Mouse (Mus musculus) layer of hippocampus, adult 11-12 months (tissue): ENCODE results near the gene Diaph3.
"Not testable (repeated sequence)": the region's sequence is repeated elsewhere in the genome, so short reads cannot be mapped to it uniquely, and the experiment has no call there.

Experiments
- DNase-seq: peaks from one replicate; pipeline ENCODE4 v3.0.0; 2022; ENCODE audit warnings: low spot score

The Diaph3 gene

DNA sequence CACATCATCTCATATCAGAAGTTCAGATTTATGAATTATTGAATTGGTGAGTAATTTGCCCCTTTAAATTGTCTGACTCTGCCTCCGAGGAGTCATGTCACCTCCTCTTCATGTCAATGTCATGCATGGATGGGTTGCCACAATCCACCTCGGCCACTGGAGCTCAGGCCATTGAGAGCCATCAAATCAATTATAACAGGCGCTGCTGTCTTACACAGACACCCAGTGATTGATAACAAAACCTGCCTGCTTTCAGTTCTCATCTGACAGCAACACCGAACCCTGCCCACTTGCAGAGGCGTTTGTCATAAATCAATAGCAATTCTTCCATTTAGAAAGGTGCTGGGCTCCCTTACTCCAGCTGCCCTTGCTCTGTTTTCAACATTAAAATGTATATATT, 402.1 kb downstream of the Diaph3 start:
- DNase-seq, result no peak

DNA sequence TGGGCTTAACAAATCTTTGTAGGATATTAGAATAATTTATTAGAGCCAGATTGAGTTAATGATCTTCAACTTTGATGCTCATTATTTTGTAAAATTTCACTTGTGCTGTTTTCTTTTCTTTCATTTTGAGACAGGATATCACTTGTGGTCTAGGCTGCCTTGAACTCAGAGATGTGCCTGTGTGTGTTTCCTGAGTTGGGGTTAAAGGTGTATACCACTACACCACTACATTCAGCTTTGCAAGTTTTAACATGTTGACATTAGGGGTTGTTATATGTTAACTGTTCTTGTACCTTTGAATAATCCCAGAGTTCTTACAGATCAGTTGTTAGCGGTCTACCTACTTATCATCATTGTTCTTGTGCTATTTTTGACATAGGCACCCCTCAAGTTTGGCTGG, 404.4 kb downstream of the Diaph3 start:
- DNase-seq, result no peak

- no peak for DNase-seq
Observed at GRCm38 (mm10) chr14:86731300-86731699, 409.7 kb downstream of the Diaph3 start.

GRCm38 (mm10) chr14:86729617-86730098, 411.4 kb downstream of the Diaph3 start:
- DNase-seq, result no peak

DNA sequence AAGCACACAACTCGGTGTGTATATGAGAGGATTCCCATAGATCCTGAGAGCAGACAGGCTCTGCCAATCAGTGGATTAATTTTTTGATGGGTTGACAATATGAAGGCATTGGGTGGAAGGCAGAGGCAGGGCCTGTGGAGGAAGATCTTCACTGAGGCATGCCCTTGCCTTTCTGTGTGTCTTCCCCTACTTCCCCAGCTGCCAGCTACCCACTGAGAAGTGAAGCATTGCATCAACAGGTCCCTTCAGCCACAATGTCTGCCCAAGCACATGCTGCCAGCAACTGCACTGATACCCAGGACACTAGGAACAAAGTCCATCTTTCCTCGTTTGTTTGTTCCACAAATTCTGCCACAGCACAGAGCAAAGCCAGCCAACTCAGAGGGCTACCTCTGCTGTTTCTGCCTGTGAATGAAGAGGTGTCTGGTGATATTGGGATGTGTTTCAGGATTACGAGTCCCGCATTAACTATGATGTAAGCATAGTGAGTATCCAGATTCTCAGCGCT, 413.4 kb downstream of the Diaph3 start:
- DNase-seq, result no peak

GRCm38 (mm10) chr14:86721768-86722167, 419.3 kb downstream of the Diaph3 start:
- DNase-seq, result no peak

DNA sequence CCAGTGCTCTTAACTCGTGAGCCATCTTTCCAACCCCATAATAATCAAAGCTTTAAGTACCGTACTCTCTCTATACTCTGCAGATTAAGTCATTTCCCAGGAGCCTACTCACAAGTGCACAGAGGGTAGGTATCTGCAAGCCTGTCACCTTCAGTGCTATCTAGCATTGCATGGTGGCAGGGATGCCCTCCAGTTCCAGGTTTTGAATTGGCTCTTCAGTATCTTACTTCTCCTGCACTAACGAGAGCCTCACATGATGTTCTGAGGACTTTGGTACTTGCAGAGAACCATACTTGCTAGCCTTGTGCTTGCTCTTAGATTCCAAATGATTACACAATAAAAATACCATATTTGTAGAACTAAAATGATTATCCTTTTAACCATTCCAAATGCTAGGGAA, 420.0 kb downstream of the Diaph3 start:
- DNase-seq, result no peak

- DNase-seq, result not testable (repeated sequence)
Observed at GRCm38 (mm10) chr14:86720408-86720807, 420.6 kb downstream of the Diaph3 start.

DNA sequence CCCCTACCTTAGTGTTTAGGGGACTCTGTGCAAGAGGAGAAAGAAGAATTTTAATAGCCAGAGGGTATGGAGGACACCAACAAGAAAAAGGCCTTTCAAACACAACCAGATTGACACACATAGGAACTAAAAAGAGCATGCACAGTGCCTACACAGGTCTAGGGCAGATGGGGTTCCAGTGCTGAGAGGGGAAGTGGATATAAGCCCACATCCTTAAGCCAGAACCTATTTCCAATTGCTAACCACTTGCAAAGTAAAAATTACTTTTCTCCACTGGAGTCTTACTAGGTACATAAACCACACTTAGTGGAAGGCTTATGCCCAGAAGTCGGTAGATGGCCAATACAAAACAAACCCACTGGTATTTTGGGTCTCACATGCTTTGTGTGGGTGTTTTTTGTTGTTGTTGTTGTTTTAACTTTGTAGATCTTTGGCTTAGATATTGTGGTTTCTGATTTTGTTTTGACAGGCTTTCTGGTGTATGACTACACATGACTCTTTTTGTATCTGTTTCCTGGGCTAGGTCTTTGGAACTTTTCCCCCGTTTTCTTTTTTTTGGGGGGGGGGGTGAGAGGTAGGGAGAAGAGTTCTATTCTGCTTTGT, 426.8 kb downstream of the Diaph3 start:
- DNase-seq, result no peak

GRCm38 (mm10) chr14:86704080-86704479, 437.0 kb downstream of the Diaph3 start:
- no peak for DNase-seq

DNA sequence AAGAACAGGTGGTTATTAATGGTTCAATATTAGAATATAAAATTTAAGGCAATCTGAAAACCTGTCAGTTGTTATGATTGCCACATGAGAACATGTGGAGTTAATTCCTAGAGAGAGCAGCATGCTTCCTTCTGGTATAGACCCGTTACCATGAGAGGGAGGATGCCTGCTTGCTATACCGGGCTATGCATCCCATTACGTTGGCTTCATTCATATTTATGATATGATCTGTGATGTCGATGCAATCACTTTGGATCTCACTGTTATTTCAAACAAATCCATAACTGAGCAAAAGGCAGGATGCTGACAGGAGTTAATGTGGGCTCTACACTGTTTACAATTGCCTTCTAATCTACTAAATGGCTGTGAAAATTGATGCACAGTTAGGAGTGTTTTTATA, 439.9 kb downstream of the Diaph3 start:
- DNase-seq, result no peak

GRCm38 (mm10) chr14:86697887-86698286, 443.1 kb downstream of the Diaph3 start:
- no peak for DNase-seq

DNA sequence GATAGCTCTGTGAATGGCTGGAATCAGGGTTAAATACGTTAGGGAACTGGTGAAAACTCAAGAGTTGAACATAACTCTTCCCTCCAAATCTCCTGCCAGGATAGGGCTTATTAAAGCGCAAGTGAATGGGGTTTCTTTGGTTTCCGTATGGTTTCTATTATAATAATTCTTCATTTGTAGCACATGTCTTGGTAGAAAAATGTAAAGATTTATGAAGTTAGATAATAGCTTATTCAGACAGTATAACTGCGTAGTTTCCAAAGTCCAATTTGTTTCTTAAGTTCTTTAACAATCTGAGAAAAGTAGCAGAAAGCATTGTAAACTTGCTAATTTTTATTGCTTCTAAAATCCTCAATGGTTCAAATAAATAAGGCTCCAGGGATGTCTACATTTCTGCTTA, 448.3 kb downstream of the Diaph3 start:
- no peak for DNase-seq

GRCm38 (mm10) chr14:86691298-86691697, 449.7 kb downstream of the Diaph3 start:
- no peak for DNase-seq

DNA sequence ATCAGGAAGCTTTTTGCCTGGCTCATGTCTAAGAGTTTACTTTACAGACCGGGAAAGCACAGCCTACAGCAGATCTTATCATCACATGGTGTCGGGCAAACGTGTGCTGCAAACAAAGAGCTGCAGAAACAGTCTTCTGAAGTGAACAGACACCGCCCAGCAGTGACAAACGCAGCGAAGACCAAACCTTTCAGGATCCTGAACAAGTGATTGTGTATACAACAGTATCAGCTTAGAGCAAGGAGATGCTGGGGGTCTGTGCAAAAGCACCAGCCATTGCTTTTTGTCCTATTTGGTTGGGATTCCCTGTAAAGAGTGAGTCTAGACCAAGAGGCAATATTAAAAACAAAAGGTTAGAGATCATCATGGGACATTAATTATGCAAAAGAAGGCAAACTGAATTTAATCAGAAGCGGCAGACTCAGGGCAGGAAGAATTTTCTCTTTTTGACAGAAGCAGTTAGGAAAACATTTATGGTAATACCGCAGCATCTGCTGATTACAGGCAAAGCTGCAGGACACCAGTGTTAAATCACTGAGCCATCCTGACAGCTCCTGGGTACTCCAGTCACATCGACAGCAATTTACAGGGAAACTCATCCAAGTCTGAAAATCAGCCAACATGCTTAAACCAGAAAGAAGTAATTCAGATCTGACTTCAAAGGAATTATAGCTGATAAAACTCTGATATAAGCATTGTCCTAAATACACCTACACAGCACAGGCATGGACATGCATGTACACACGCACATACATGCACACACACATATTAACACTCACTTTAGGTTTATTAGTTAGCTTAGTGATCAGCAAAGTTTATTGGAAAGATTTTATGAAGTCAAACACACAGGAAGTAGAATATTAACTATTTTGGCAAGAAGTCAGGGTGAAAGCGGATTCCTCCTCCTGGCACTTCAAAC, 456.2 kb downstream of the Diaph3 start:
- no peak for DNase-seq

- no peak for DNase-seq
Observed at GRCm38 (mm10) chr14:86681951-86682350, 459.1 kb downstream of the Diaph3 start.

- no peak for DNase-seq
Observed at GRCm38 (mm10) chr14:86678992-86679391, 462.0 kb downstream of the Diaph3 start.

DNA sequence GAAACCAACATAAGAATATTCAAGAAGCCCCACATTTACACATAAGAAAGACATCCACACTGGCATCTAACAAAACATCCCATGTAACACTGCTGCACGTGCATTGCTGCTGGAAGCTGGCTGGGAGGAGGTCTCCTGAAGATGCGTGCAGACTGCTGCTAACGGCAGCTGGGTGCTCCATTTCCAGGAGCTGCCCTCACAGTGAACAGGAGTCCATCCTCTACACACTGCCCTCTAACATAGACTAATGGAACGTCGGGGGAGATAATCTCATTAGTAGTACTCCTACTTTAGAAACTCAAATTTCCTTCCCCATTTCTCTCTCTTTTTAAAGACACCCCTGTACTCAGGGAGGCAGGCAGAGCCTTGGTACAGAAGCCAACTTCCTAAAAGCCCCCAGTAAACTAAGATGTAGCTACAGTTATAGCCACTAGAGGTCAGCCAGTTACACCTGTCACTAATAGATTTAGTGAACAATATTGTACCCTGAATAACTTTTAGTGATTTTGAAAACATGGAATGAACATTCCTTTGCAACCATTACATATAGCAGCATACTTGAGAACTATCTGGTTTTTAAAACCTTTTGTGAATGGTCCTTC, 462.8 kb downstream of the Diaph3 start:
- no peak for DNase-seq

GRCm38 (mm10) chr14:86677015-86677414, 464.0 kb downstream of the Diaph3 start:
- no peak for DNase-seq

- no peak for DNase-seq
Observed at GRCm38 (mm10) chr14:86675314-86675713, 465.7 kb downstream of the Diaph3 start.

- no peak for DNase-seq
Observed at GRCm38 (mm10) chr14:86662846-86663245, 478.2 kb downstream of the Diaph3 start.

- no peak for DNase-seq
Observed at GRCm38 (mm10) chr14:86660556-86660955, 480.5 kb downstream of the Diaph3 start.

DNA sequence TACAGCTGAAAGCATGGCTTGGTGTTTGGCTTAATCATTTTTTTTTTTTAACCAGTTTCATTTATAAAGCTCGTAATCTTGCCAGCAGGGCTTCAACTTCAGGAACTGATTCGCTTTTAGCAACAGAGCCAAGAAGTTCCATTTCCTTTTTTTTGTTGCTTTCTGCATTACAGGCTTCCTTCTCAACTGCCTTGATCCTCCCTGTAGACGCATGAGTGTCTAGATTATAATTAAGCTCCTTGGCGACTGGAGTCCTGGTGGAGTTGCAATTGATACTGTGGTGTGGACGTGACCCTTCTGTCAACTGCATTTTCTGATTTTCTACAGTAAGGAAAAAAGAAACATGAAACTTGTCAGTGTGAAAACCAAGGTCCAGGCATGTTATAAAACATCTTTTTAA, 484.8 kb downstream of the Diaph3 start:
- DNase-seq, result no peak
